Mouse (Mus musculus) ovary, adult 18-20 months (tissue): ENCODE measurements around the gene Nat8f1.
"Not testable (repeated sequence)": the region's sequence is repeated elsewhere in the genome, so short reads cannot be mapped to it uniquely, and the experiment has no call there.

ENCODE experiments used
- DNase-seq: peaks from one replicate; pipeline ENCODE4 v3.0.0; 2022; ENCODE audit warnings: low spot score, mixed read lengths

Nat8f1 gene

GRCm38 (mm10) chr6:85915539-85916513 lies at the start of gene Nat8f1:
TSS of gene Nat8f1 (minus strand) at chr6:85915687.
- DNase-seq, result peak; percentile 85

- peak; percentile 86 for DNase-seq
Measured at GRCm38 (mm10) chr6:85961101-85962091, 45.9 kb upstream of the Nat8f1 start, which contains the start of gene Dusp11. TSS of gene Dusp11 (minus strand) at chr6:85961667.

DNA sequence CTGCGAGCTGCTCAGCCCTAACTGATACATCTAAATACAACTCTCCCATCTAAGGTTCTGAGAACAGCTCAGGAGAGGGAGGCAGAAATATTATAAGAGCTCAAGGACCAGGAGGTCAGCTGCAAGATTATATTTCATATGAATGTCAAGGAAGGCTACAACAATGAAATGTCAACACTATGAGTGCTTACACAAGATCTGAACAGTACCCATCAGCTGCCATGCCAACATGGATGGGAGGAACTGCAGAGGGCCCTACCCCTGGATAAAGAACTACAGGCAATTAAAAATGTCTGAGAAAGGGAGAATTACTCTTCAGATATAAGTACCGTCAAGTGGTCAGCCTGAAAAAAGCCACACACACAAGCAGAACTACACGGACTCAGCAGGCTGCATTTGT lies 42.1 kb upstream of the Nat8f1 start:
- no peak for DNase-seq

DNA sequence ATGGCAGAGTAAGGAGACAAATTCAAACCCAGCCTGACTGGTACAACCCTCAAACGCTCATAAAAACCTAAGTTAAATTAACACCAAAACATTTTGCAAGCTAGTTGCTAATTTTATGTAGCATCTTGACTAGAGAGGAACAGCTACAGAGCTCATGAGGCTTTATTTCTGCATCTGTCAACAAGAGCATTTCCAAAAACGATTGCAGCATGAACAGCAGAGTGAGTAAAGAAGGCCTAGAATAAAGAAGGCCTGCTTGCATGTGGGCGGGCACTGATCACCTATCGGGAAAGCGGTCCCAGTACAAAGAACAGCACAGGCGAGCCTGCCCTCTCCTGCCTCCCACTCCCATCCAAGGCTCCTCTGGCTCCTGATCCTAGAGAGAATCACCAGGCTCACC lies 33.1 kb upstream of the Nat8f1 start:
- no peak for DNase-seq

- DNase-seq, result no peak
Measured at GRCm38 (mm10) chr6:85942469-85942868, 27.0 kb upstream of the Nat8f1 start.

DNA sequence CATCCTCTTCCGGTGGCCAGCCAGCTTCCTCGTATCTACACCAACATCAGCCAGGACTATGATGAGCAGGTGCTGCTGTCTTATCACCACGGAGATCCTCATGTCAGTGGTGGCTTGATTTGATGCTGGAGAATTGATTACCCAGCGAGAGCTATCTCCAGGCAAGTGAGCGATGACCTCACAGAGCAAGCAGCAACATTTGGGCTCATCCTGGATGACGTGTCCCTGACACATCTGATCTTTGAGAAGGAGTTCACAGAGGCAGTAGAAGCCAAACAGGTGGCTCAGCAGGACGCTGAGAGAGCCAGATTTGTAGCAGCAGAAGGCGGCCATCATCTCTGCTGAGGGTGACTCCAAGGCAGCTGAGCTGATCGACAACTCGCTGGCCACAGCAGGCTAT lies 23.2 kb upstream of the Nat8f1 start:
- no peak for DNase-seq

DNA sequence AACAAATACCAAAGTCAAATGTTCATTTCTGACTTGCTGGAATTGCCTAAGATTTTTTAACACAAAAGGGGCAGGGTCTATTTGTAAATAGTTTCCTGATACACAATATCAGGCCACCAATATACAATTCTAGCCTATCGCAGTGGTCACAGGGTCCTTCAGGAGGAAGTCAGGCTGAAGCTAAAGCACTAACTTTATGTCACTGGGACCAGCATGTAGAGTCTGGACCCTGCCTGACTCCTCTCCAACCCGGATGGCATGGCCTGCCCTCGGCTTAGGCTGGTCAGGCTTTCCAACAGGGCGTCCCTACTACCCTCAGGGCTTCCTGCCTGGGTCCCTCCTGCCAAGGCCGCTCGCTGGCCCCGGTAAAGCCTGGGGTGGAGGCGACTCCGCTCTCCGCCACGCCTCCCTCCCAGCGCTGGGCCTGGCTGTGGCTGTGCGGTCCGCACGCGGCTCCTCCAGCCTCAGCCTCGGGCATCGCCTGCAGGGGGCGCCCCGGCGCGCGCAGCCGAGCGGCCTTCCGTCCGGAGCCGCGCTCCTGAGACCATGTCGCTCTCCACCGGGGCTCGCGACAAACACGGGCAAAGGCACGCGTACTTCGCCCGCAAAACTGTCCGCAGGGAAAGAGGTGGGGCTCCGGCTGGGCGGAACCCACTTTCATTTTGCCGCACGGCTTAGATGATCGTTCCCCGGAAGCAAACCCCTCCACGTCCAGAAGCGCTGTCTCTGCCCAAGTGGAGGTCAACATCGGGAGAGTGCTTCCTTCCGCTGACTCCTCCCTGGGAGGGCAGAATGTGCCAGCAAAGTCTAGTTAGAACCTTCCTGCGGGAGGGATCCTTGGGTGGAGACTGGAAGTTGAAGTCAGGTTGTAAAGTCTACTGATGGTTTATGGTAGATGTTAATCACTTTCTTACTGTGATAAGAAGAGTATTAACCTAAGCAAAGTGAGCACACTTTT lies 21.3 kb upstream of the Nat8f1 start:
- DNase-seq, result peak; percentile 88

- DNase-seq, result no peak
Measured at GRCm38 (mm10) chr6:85935646-85936045, 20.2 kb upstream of the Nat8f1 start.

GRCm38 (mm10) chr6:85934047-85934446 lies 18.6 kb upstream of the Nat8f1 start:
- DNase-seq, result no peak

DNA sequence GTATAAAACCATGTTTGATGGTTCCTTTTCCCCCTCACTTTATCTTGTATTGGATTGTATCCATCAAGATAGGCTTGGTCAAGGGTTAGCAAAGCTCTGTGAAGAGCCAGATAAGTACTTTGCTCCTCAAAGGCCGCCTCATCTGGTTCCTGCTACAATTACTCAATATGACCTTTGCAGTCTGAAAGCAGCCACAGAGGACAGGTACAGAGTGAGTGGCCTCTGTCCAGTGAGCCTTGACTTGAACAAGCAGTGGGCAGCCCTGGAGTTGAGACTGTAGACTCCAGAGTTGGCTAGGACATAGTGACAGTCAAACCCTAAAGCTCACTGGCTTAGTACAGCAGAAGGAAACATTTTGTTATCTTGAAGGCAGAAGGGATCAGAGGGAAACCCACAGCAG lies 13.8 kb upstream of the Nat8f1 start:
- DNase-seq, result no peak

- DNase-seq, result no peak
Measured at GRCm38 (mm10) chr6:85927476-85928464, 12.3 kb upstream of the Nat8f1 start.

DNA sequence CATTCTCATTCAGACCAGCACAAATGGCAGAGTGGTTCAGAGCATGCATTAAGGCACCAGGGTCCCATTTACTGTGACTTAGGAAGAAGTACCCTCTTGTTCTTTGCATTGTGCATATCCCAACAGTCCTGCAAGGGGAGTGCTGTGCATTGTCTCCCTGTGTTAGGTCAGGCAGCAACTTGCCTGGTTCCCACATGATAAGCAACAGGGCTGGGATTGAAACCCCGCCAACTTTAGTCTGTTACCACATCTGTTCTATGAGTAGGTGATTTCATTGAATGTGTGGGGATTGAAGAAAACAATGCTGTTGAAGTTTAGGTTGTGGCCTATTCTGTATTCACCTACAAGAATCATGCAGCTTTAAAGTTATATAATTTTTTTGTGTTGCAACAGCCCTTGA lies 11.2 kb upstream of the Nat8f1 start:
- no peak for DNase-seq

DNA sequence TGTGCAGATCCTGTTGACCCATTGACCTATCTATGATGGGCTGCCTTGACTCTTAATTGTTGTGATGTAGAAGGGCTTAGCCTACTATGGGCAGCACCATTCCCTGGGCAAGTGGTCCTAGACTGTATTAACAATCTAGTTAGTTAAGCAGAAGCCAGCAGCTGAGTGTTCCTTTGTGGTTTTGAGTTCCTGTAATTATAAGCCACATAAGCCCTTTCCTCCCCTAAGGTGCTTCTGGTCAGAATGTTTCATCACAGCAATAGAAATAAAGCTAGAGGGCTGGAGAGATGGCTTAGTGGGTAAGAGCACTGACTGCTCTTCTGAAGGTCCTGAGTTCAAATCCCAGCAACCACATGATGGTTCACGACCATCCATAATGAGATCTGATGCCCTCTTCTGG lies 8.2 kb upstream of the Nat8f1 start:
- DNase-seq, result no peak

GRCm38 (mm10) chr6:85919401-85919800 lies 3.9 kb upstream of the Nat8f1 start:
- DNase-seq, result no peak

- DNase-seq, result not testable (repeated sequence)
Measured at GRCm38 (mm10) chr6:85918341-85918740, 2.9 kb upstream of the Nat8f1 start.

- DNase-seq, result no peak
Measured at GRCm38 (mm10) chr6:85916596-85916995, 1.1 kb upstream of the Nat8f1 start.

DNA sequence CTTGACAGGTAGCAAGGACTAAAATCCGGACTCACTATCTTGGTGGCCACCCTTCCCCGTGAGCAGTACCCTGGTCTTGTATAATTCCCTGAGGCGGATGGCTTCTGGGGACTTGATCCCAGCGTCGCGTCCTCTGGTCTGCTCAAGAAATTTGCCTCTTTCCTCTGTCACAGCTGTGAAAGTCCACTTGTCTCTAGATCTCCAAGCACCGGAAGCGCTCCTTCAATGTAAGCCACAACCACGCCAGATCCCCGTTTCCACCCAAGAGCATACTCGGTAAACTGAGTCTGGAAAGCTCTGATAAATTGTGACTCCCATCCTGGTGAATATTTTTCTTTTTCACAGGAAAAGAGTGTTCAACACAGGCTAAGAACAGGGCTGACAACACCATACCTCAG lies 347 bp downstream of the Nat8f1 start:
- no peak for DNase-seq

DNA sequence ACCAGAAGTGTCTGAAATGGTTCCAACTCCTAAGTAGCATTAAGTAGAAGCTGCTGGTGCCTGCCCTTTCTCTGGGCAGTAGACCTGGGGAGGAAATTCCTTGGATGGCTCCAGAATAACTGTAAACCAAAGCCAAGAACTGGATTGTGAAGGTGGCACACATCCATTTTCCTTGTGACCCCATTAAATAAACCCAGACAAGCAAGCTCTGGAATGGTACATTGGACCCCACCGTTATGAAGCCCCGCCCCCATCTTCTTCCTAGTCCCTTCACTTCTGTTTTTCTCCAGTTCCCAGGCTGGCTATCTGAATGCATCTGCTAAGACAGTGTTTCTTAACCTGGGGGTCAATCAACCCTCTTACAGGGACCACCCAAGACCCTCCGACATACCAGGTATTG lies 3.9 kb downstream of the Nat8f1 start, which contains the start of gene Tprkb:
Gene Tprkb (plus strand): TSS at position 279 of the 400 bp plus-strand sequence.
- no peak for DNase-seq

DNA sequence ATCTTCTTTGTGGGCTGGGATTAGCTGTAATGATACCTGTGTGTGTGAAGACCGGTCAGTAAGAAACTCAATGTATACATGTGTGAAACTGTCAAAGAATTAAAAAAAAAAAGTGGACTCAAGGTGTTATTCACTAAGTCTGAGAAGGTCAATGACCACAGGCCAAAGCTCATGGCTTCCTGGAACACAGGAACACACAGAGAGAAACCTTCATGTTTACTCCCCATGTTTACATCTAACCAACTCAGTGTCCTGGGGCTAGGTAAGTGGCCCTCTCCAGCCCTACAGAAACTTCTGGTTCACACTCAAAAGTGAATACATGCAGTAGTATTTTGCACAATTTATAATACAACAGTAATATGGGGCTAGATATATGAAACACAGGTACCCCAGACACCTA lies 5.8 kb downstream of the Nat8f1 start:
- DNase-seq, result no peak

DNA sequence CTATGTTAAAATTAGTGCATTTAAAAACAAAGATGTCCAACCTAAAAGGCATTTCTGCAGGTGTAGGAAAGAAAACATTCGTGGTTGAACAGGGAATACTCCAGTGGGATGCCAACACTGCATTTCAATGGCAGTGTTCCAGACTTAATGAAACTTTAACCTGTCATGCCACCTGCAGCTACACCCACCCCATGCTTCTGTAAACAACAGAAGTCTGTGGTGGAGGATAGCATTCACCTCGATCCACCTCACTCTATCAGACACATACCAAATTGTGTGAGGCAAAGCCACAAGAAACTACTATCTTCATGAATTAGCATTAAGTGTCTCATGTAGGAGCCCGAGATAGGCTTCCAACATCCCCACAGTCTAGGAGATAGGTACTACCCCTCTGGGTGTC lies 7.1 kb downstream of the Nat8f1 start:
- no peak for DNase-seq
